Mouse (Mus musculus): ENCODE data around the gene Casp6. TPM values are rescaled to one million over a fixed set of nuclear protein-coding genes. Genes with fewer than 3 reads are reported as not detected.

Casp6 gene
- total and polyA plus RNA-seq, 2 experiments from 2014 or later = 10.6 to 17.5 TPM

- ATAC-seq (no peak), DNase-seq (ENCODE audit: low spot score) (no peak)
- Histone ChIP-seq H3K4me3 (ENCODE audit: low read length) (no peak overlapping the region), H3K27me3 (ENCODE audit: insufficient read depth, low read length) (no peaks in the 10 kb centered on the region), H3K27ac (no peak overlapping the region), H3K36me3 (ENCODE audit: insufficient read depth, low read length) (peaks cover 4% of the 10 kb centered on the region; the same call in 1 of the 2 replicates), H3K9ac (replicated peaks; ENCODE audit: low read length) (no peak overlapping the region), H3K9me3 (ENCODE audit: low read length) (no peaks in the 10 kb centered on the region), H3K4me1 (ENCODE audit: insufficient read depth, low read length) (no peaks in the 10 kb centered on the region), H3K4me2 (ENCODE audit: low read depth, low read length) (no peak overlapping the region)
- TF ChIP-seq CTCF (IDR thresholded peaks at IDR 0.05; ENCODE audit: low read depth) = no peak
- 88% methylated on average over 6 of the region's 6 CpGs for WGBS
Observed at GRCm38 (mm10) chr3:129896591-129896990, 4.6 kb upstream of the Casp6 start.

DNA sequence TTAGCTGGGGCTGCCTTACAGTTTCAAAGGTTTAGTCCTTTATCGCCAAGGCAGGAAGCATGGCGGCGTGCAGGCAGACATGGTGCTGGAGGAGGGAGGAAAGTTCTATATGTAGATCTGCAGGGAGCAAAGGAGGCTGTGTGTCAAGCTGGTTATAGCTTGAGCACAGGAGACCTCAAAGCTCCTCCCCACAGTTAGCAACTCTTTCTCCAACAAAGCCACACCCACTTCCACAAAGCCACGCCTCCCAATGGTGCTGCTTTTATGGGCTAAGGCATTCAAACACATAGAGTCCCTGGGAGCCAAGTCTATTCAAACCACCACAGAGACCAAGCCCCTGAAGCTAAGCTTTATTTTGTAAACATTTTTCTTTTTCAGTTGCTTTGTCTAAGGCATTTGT lies 2.3 kb upstream of the Casp6 start:
- no peak overlapping the region for H3K27ac ChIP-seq
- no peak for ATAC-seq
- H3K27me3 ChIP-seq (ENCODE audit: insufficient read depth, low read length) = no peaks in the 10 kb centered on the region
- TF ChIP-seq CTCF (IDR thresholded peaks at IDR 0.05; ENCODE audit: low read depth) = no peak
- no peak overlapping the region for H3K4me2 ChIP-seq (ENCODE audit: low read depth, low read length)
- 0 out of 2 replicates have a peak, but pooled peaks cover 6% of the 10 kb centered on the region for H3K4me1 ChIP-seq (ENCODE audit: insufficient read depth, low read length)
- no peaks in the 10 kb centered on the region for H3K9me3 ChIP-seq (ENCODE audit: low read length)
- peaks cover 4% of the 10 kb centered on the region; the same call in 1 of the 2 replicates for H3K36me3 ChIP-seq (ENCODE audit: insufficient read depth, low read length)
- no peak overlapping the region for H3K4me3 ChIP-seq (ENCODE audit: low read length)
- 63% methylated on average over 4 of the region's 4 CpGs for WGBS
- no peak for DNase-seq (ENCODE audit: low spot score)
- H3K9ac ChIP-seq (replicated peaks; ENCODE audit: low read length) = no peak overlapping the region

GRCm38 (mm10) chr3:129903369-129903768 lies 2.1 kb downstream of the Casp6 start:
- Histone ChIP-seq H3K4me1 (ENCODE audit: insufficient read depth, low read length) (0 out of 2 replicates have a peak, but pooled peaks cover 6% of the 10 kb centered on the region), H3K4me2 (ENCODE audit: low read depth, low read length) (no peak overlapping the region), H3K27ac (no peak overlapping the region), H3K36me3 (ENCODE audit: insufficient read depth, low read length) (no peaks in the 10 kb centered on the region), H3K9me3 (ENCODE audit: low read length) (no peaks in the 10 kb centered on the region), H3K9ac (replicated peaks; ENCODE audit: low read length) (no peak overlapping the region), H3K4me3 (ENCODE audit: low read length) (no peak overlapping the region), H3K27me3 (ENCODE audit: insufficient read depth, low read length) (no peaks in the 10 kb centered on the region)
- DNase-seq (ENCODE audit: low spot score) (no peak), ATAC-seq (no peak)
- TF ChIP-seq CTCF (IDR thresholded peaks at IDR 0.05; ENCODE audit: low read depth) = no peak
- WGBS = 93% methylated on average over 3 of the region's 3 CpGs

GRCm38 (mm10) chr3:129903866-129904265 lies 2.6 kb downstream of the Casp6 start:
- H3K4me2 ChIP-seq (ENCODE audit: low read depth, low read length) = no peak overlapping the region
- 89% methylated on average over 8 of the region's 8 CpGs for WGBS

GRCm38 (mm10) chr3:129904381-129905132 lies 3.3 kb downstream of the Casp6 start:
- no peaks in the 10 kb centered on the region for H3K9me3 ChIP-seq (ENCODE audit: low read length)
- TF ChIP-seq CTCF (IDR thresholded peaks at IDR 0.05; ENCODE audit: low read depth) = no peak
- no peak overlapping the region for H3K4me2 ChIP-seq (ENCODE audit: low read depth, low read length)
- H3K4me1 ChIP-seq (ENCODE audit: insufficient read depth, low read length) = 0 out of 2 replicates have a peak, but pooled peaks cover 6% of the 10 kb centered on the region
- H3K27me3 ChIP-seq (ENCODE audit: insufficient read depth, low read length) = no peaks in the 10 kb centered on the region
- 86% methylated on average over 7 of the region's 7 CpGs for WGBS
- H3K36me3 ChIP-seq (ENCODE audit: insufficient read depth, low read length) = no peaks in the 10 kb centered on the region
- H3K27ac ChIP-seq = no peak overlapping the region
- DNase-seq (ENCODE audit: low spot score) (no peak), ATAC-seq (no peak)
- H3K9ac ChIP-seq (replicated peaks; ENCODE audit: low read length) = no peak overlapping the region
- H3K4me3 ChIP-seq (ENCODE audit: low read length) = no peak overlapping the region

More at GRCm38 (mm10) chr3:129903866-129904265, 2.6 kb downstream of the Casp6 start:
- no peaks in the 10 kb centered on the region for H3K36me3 ChIP-seq (ENCODE audit: insufficient read depth, low read length)
- no peak overlapping the region for H3K4me3 ChIP-seq (ENCODE audit: low read length)
- TF ChIP-seq CTCF (IDR thresholded peaks at IDR 0.05; ENCODE audit: low read depth) = no peak
- H3K9ac ChIP-seq (replicated peaks; ENCODE audit: low read length) = no peak overlapping the region
- ATAC-seq = no peak
- H3K4me1 ChIP-seq (ENCODE audit: insufficient read depth, low read length) = 0 out of 2 replicates have a peak, but pooled peaks cover 6% of the 10 kb centered on the region
- no peaks in the 10 kb centered on the region for H3K27me3 ChIP-seq (ENCODE audit: insufficient read depth, low read length)
- no peaks in the 10 kb centered on the region for H3K9me3 ChIP-seq (ENCODE audit: low read length)
- no peak for DNase-seq (ENCODE audit: low spot score)
- H3K27ac ChIP-seq = no peak overlapping the region

DNA sequence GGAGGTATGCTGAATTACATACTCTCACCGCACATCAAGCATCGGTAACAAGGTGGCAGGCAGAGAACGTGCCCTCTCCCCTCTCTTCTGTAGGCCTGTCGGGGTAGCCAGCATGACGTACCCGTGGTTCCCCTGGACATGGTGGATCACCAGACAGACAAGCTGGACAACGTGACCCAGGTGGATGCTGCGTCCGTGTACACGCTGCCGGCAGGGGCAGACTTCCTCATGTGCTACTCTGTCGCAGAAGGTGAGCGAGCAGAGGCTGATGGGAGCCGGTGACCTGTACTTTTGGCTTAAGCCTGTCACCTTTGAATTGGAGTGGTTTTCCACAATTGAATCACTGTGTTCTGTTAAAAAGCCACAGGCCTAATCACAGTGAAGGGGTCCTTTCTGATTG lies 10.8 kb downstream of the Casp6 start:
- H3K4me1 ChIP-seq (ENCODE audit: insufficient read depth, low read length) = no peaks in the 10 kb centered on the region
- 94% methylated on average over 14 of the region's 14 CpGs for WGBS
- DNase-seq (ENCODE audit: low spot score) (no peak), ATAC-seq (no peak)
- no peak overlapping the region for H3K4me3 ChIP-seq (ENCODE audit: low read length)
- no peak overlapping the region for H3K27ac ChIP-seq
- no peak for TF ChIP-seq CTCF (IDR thresholded peaks at IDR 0.05; ENCODE audit: low read depth)
- no peaks in the 10 kb centered on the region for H3K9me3 ChIP-seq (ENCODE audit: low read length)
- H3K4me2 ChIP-seq (ENCODE audit: low read depth, low read length) = no peak overlapping the region
- no peak overlapping the region for H3K9ac ChIP-seq (replicated peaks; ENCODE audit: low read length)
- no peaks in the 10 kb centered on the region for H3K27me3 ChIP-seq (ENCODE audit: insufficient read depth, low read length)
- H3K36me3 ChIP-seq (ENCODE audit: insufficient read depth, low read length) = peaks cover 4% of the 10 kb centered on the region; the same call in 1 of the 2 replicates

- Histone ChIP-seq H3K36me3 (ENCODE audit: insufficient read depth, low read length) (peaks cover 4% of the 10 kb centered on the region; the same call in 1 of the 2 replicates), H3K27me3 (ENCODE audit: insufficient read depth, low read length) (no peaks in the 10 kb centered on the region), H3K9ac (replicated peaks; ENCODE audit: low read length) (no peak overlapping the region), H3K27ac (no peak overlapping the region), H3K4me3 (ENCODE audit: low read length) (no peak overlapping the region), H3K4me2 (ENCODE audit: low read depth, low read length) (no peak overlapping the region), H3K4me1 (ENCODE audit: insufficient read depth, low read length) (no peaks in the 10 kb centered on the region), H3K9me3 (ENCODE audit: low read length) (no peaks in the 10 kb centered on the region)
- no peak for DNase-seq (ENCODE audit: low spot score)
- no peak for TF ChIP-seq CTCF (IDR thresholded peaks at IDR 0.05; ENCODE audit: low read depth)
- 93% methylated on average over 13 of the region's 13 CpGs for WGBS
- ATAC-seq = no peak
Observed at GRCm38 (mm10) chr3:129913241-129913640, 12.0 kb downstream of the Casp6 start.
